Mouse (Mus musculus): ENCODE measurements at regions not wholly inside any gene's neighbourhood (a gene's known extent, or its start where the extent isn't known, plus 50 kb on each side); places are given as distances from the start of the nearest gene placed in this dataset.
A peak's percentile ranks its signal among the peaks of the same experiment; 100 is the strongest.

GRCm38 (mm10) chr11:25357717-25358411 is 852.7 kb downstream of the 5730522E02Rik start:
- DNase-seq (ENCODE audit: extremely low spot score in 1 of 2, low spot score in 2 of 2) = peak in 1 of 2 experiments; percentile 32
- intact Hi-C loops (cut with DNase I) = no loop called here

- intact Hi-C loops (cut with DNase I) = no loop called here
Observed at GRCm38 (mm10) chr11:25356671-25357586, 853.6 kb downstream of the 5730522E02Rik start.

GRCm38 (mm10) chr11:25335667-25336066 is 874.9 kb downstream of the 5730522E02Rik start:
- intact Hi-C loops (cut with DNase I) = no loop called here
- DNase-seq (ENCODE audit: extremely low spot score in 1 of 2, low spot score in 2 of 2) = no peak

More at GRCm38 (mm10) chr11:25356671-25357586, 853.6 kb downstream of the 5730522E02Rik start:
- peak in 1 of 2 experiments; percentile 23 for DNase-seq (ENCODE audit: extremely low spot score in 1 of 2, low spot score in 2 of 2)

GRCm38 (mm10) chr11:25330696-25331095 is 879.9 kb downstream of the 5730522E02Rik start:
- DNase-seq (ENCODE audit: extremely low spot score in 1 of 2, low spot score in 2 of 2) = no peak
- intact Hi-C loops (cut with DNase I) = no loop called here

- no peak for DNase-seq (ENCODE audit: extremely low spot score in 1 of 2, low spot score in 2 of 2)
- intact Hi-C loops (cut with DNase I) = no loop called here
Observed at GRCm38 (mm10) chr11:25322426-25322825, 888.1 kb downstream of the 5730522E02Rik start.

- DNase-seq (ENCODE audit: extremely low spot score in 1 of 2, low spot score in 2 of 2) = no peak
- intact Hi-C loops (cut with DNase I) = no loop called here
Observed at GRCm38 (mm10) chr11:25321494-25321893, 889.1 kb downstream of the 5730522E02Rik start.

GRCm38 (mm10) chr11:25314645-25315044 is 895.9 kb downstream of the 5730522E02Rik start:
- intact Hi-C loops (cut with DNase I) = no loop called here

GRCm38 (mm10) chr11:25313879-25314278 is 896.7 kb downstream of the 5730522E02Rik start:
- intact Hi-C loops (cut with DNase I) = no loop called here
- no peak for DNase-seq (ENCODE audit: extremely low spot score in 1 of 2, low spot score in 2 of 2)

More at GRCm38 (mm10) chr11:25314645-25315044, 895.9 kb downstream of the 5730522E02Rik start:
- peak; percentile 24 to 34 for DNase-seq (ENCODE audit: extremely low spot score in 1 of 2, low spot score in 2 of 2)

- intact Hi-C loops (cut with DNase I) = no loop called here
- no peak for DNase-seq (ENCODE audit: extremely low spot score in 1 of 2, low spot score in 2 of 2)
Observed at GRCm38 (mm10) chr11:25313308-25313707, 897.3 kb downstream of the 5730522E02Rik start.

- intact Hi-C loops (cut with DNase I) = no loop called here
- DNase-seq (ENCODE audit: extremely low spot score in 1 of 2, low spot score in 2 of 2) = no peak
Observed at GRCm38 (mm10) chr11:25310754-25311153, 899.8 kb downstream of the 5730522E02Rik start.

- peak; percentile 69 to 73 for DNase-seq (ENCODE audit: extremely low spot score in 1 of 2, low spot score in 2 of 2)
- intact Hi-C loops (cut with DNase I) = loop anchor here (10.0 kb wide), 1 partner anchor 1216 kb away; no protein-coding TSS in a partner anchor
Observed at GRCm38 (mm10) chr11:25301130-25301529, 909.4 kb downstream of the 5730522E02Rik start.

- intact Hi-C loops (cut with DNase I) = no loop called here
- DNase-seq (ENCODE audit: extremely low spot score in 1 of 2, low spot score in 2 of 2) = no peak
Observed at GRCm38 (mm10) chr11:25288346-25288745, 922.2 kb downstream of the 5730522E02Rik start.

- intact Hi-C loops (cut with DNase I) = no loop called here
- no peak for DNase-seq (ENCODE audit: extremely low spot score in 1 of 2, low spot score in 2 of 2)
Observed at GRCm38 (mm10) chr11:25287458-25288247, 922.9 kb downstream of the 5730522E02Rik start.

- no peak for DNase-seq (ENCODE audit: extremely low spot score in 1 of 2, low spot score in 2 of 2)
- intact Hi-C loops (cut with DNase I) = no loop called here
Observed at GRCm38 (mm10) chr11:25269936-25270540, 940.5 kb downstream of the 5730522E02Rik start.

- DNase-seq (ENCODE audit: extremely low spot score in 1 of 2, low spot score in 2 of 2) = no peak
- intact Hi-C loops (cut with DNase I) = no loop called here
Observed at GRCm38 (mm10) chr11:25262906-25263305, 947.7 kb downstream of the 5730522E02Rik start.

GRCm38 (mm10) chr11:25259691-25260090 is 950.9 kb downstream of the 5730522E02Rik start:
- intact Hi-C loops (cut with DNase I) = no loop called here
- DNase-seq (ENCODE audit: extremely low spot score in 1 of 2, low spot score in 2 of 2) = no peak

- intact Hi-C loops (cut with DNase I) = no loop called here
- peak; percentile 20 for DNase-seq (ENCODE audit: extremely low spot score in 1 of 2, low spot score in 2 of 2)
Observed at GRCm38 (mm10) chr11:25233360-25233890, 977.1 kb downstream of the 5730522E02Rik start.
